Mouse (Mus musculus): ENCODE results near the gene Rab25. TPM values are rescaled to one million over a fixed set of nuclear protein-coding genes. Genes with fewer than 3 reads are reported as not detected.

Gene Rab25
- polyA plus RNA-seq, 1 experiment = 184 TPM

GRCm38 (mm10) chr3:88516407-88516806 is 31.7 kb downstream of the Rab25 start:
- no peak overlapping the region for H3K4me3 ChIP-seq (ENCODE audit: low read depth, low read length)
- H3K4me1 ChIP-seq (ENCODE audit: control insufficient read depth, insufficient read depth, insufficient read length, low read length) = peaks cover 47% of the 10 kb centered on the region
- TF ChIP-seq POLR2A (IDR thresholded peaks at IDR 0.05; ENCODE audit: low read depth, low read length) (no peak), CTCF (IDR thresholded peaks at IDR 0.05; ENCODE audit: extremely low read depth, insufficient read length, insufficient replicate concordance, low read depth, low read length) (no peak)
- H3K36me3 ChIP-seq (ENCODE audit: control insufficient read depth, insufficient read depth, low read length) = no peaks in the 10 kb centered on the region
- no peak overlapping the region for H3K27ac ChIP-seq (ENCODE audit: insufficient read depth, low read depth, low read length)
- no peaks in the 10 kb centered on the region for H3K27me3 ChIP-seq (ENCODE audit: control insufficient read depth, insufficient read depth, low read length)
- 43% methylated on average over 2 of the region's 2 CpGs for WGBS

GRCm38 (mm10) chr3:88515095-88515386 is 33.1 kb downstream of the Rab25 start:
- 34% methylated on average over 2 of the region's 2 CpGs for WGBS
- TF ChIP-seq POLR2A (IDR thresholded peaks at IDR 0.05; ENCODE audit: low read depth, low read length) (no peak), CTCF (IDR thresholded peaks at IDR 0.05; ENCODE audit: extremely low read depth, insufficient read length, insufficient replicate concordance, low read depth, low read length) (no peak)
- Histone ChIP-seq H3K27ac (ENCODE audit: insufficient read depth, low read depth, low read length) (peak overlapping the region; percentile 93), H3K36me3 (ENCODE audit: control insufficient read depth, insufficient read depth, low read length) (no peaks in the 10 kb centered on the region), H3K4me1 (ENCODE audit: control insufficient read depth, insufficient read depth, insufficient read length, low read length) (peaks cover 55% of the 10 kb centered on the region), H3K27me3 (ENCODE audit: control insufficient read depth, insufficient read depth, low read length) (no peaks in the 10 kb centered on the region), H3K4me3 (ENCODE audit: low read depth, low read length) (no peak overlapping the region)

- Histone ChIP-seq H3K27ac (ENCODE audit: insufficient read depth, low read depth, low read length) (peak overlapping the region; percentile 93), H3K36me3 (ENCODE audit: control insufficient read depth, insufficient read depth, low read length) (no peaks in the 10 kb centered on the region), H3K4me1 (ENCODE audit: control insufficient read depth, insufficient read depth, insufficient read length, low read length) (peaks cover 56% of the 10 kb centered on the region), H3K27me3 (ENCODE audit: control insufficient read depth, insufficient read depth, low read length) (no peaks in the 10 kb centered on the region), H3K4me3 (ENCODE audit: low read depth, low read length) (no peak overlapping the region)
- TF ChIP-seq CTCF (IDR thresholded peaks at IDR 0.05; ENCODE audit: extremely low read depth, insufficient read length, insufficient replicate concordance, low read depth, low read length) (no peak), POLR2A (IDR thresholded peaks at IDR 0.05; ENCODE audit: low read depth, low read length) (no peak)
- 49% methylated on average over 10 of the region's 10 CpGs for WGBS
These were observed 33.6 kb downstream of the Rab25 start for GRCm38 (mm10) chr3:88514231-88515094.

DNA sequence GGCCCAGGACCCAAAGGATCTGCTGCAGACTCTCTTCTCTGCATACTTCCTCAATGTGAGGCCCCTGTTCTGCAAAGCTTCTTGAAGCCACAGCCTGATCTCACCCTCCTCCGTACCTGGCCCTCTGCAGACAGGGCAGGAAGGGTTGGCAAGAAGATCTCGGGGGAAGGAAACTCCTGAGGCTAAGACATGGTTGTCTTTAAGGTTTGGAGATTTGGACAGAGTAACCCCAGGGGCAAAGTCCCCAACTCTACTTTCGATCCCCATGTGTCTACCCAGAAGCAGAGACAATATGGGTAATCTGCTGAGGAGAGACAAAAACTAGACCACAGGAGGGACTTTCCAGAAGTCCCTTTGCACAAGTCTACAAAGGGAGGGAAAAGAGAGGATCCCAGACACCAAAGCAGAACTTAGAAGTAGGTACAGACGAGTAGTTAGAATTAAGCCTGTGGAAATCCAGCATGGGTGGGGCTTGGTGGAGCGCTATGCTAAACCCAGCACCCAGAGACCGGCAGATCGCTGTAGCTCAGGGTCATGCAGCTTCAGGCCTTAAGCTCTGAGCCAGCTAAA is 34.5 kb downstream of the Rab25 start:
- no peak for TF ChIP-seq CTCF (IDR thresholded peaks at IDR 0.05; ENCODE audit: extremely low read depth, insufficient read length, insufficient replicate concordance, low read depth, low read length)
- Histone ChIP-seq H3K36me3 (ENCODE audit: control insufficient read depth, insufficient read depth, low read length) (no peaks in the 10 kb centered on the region), H3K27me3 (ENCODE audit: control insufficient read depth, insufficient read depth, low read length) (no peaks in the 10 kb centered on the region), H3K27ac (ENCODE audit: insufficient read depth, low read depth, low read length) (peak overlapping the region; percentile 93), H3K4me3 (ENCODE audit: low read depth, low read length) (no peak overlapping the region), H3K4me1 (ENCODE audit: control insufficient read depth, insufficient read depth, insufficient read length, low read length) (peaks cover 60% of the 10 kb centered on the region)
- WGBS = 38% methylated on average over 7 of the region's 7 CpGs

DNA sequence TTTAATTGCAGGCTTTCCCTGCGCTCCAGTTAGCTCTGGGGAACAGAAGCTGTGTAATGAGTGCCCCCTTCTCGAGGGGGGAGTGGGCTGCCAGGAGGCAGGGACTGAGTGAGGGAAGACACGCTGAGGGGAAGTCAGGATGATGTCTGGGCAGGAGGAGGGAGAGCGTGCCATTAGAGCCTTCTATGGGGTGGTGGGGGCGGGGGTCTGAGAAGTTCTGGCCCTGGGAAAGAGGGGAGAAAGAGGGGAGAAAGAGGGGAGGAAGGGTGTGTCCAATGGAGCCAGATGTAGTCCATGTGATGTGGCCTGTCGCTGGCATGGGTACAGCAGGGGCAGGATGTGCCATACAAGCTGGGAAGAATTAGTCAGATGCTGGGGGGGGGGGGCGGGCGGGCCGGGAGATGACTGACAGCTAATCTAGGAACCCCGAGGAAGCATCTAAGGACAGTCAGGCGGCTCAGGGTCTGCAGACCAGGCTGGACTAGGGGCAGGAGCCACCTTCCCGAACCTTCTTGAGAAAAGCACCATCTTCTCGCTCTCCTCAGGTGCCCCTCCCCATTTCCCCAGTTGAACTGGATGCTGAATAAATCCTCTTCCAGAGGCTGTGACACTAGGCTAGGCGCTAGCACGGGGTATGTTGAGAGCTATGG is 35.1 kb downstream of the Rab25 start:
- Histone ChIP-seq H3K27me3 (ENCODE audit: control insufficient read depth, insufficient read depth, low read length) (no peaks in the 10 kb centered on the region), H3K4me3 (ENCODE audit: low read depth, low read length) (no peak overlapping the region), H3K27ac (ENCODE audit: insufficient read depth, low read depth, low read length) (peak overlapping the region; percentile 96), H3K36me3 (ENCODE audit: control insufficient read depth, insufficient read depth, low read length) (no peaks in the 10 kb centered on the region), H3K4me1 (ENCODE audit: control insufficient read depth, insufficient read depth, insufficient read length, low read length) (peaks cover 57% of the 10 kb centered on the region)
- WGBS = 40% methylated on average over 15 of the region's 15 CpGs
- TF ChIP-seq CTCF (IDR thresholded peaks at IDR 0.05; ENCODE audit: extremely low read depth, insufficient read length, insufficient replicate concordance, low read depth, low read length) = no peak
- TF ChIP-seq POLR2A (IDR thresholded peaks at IDR 0.05; ENCODE audit: low read depth, low read length) = no peak

DNA sequence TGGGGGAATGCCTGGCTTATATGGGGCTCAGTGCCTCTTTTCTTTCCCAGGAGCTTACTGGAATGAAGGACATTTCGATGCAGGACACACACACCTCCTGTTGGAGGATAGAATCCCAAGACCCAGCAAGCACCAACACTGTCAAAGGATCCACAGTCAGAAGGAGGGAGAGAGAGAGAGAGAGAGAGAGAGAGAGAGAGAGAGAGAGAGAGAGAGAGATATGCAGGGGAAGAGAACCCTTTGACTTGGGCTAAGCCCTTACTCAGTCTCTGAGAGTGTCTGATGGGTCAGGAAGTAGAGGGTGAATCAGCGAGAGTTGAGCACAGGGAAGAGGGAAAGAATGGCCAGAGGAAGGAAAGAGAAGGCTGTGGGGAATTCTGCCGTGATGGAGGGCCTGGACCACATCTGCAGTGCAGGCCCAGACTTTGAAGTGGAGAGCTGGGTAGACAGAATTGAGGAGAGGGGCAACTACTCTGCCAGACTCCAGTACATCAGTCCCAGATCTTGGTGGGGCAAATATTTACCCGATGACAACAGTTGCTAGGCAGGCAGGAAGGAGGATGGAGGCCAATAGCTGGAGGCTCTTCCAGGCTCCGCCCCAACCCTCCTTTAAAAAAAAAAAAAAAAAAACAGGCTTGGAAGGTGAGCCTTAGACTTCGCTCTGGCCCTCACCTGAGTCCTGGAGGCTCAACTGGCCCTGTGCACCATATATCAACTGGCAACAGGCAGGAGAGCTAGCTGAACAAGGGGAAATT is 35.8 kb downstream of the Rab25 start:
- peaks cover 57% of the 10 kb centered on the region for H3K4me1 ChIP-seq (ENCODE audit: control insufficient read depth, insufficient read depth, insufficient read length, low read length)
- H3K27ac ChIP-seq (ENCODE audit: insufficient read depth, low read depth, low read length) = peak overlapping the region; percentile 96

More for the DNA sequence above, 35.8 kb downstream of the Rab25 start:
- H3K27me3 ChIP-seq (ENCODE audit: control insufficient read depth, insufficient read depth, low read length) = no peaks in the 10 kb centered on the region
- no peaks in the 10 kb centered on the region for H3K36me3 ChIP-seq (ENCODE audit: control insufficient read depth, insufficient read depth, low read length)
- TF ChIP-seq POLR2A (IDR thresholded peaks at IDR 0.05; ENCODE audit: low read depth, low read length) = no peak
- TF ChIP-seq CTCF (IDR thresholded peaks at IDR 0.05; ENCODE audit: extremely low read depth, insufficient read length, insufficient replicate concordance, low read depth, low read length) = no peak
- WGBS = 34% methylated on average over 6 of the region's 6 CpGs
- H3K4me3 ChIP-seq (ENCODE audit: low read depth, low read length) = no peak overlapping the region
